Mouse (Mus musculus) liver, embryonic 14.5 days (tissue): Measurements from ENCODE around the gene Prdm16.

Experiments
- CTCF ChIP-seq: IDR thresholded peaks from 2 replicates; pipeline ENCODE4 v1.5.1; 2016; ENCODE audit warnings: antibody characterized with exemption, low read depth, control low read depth
- EP300 ChIP-seq: IDR thresholded peaks from 2 replicates; pipeline ENCODE4 v1.6.1; 2016; ENCODE audit warnings: antibody characterized with exemption, low read depth

DNA sequence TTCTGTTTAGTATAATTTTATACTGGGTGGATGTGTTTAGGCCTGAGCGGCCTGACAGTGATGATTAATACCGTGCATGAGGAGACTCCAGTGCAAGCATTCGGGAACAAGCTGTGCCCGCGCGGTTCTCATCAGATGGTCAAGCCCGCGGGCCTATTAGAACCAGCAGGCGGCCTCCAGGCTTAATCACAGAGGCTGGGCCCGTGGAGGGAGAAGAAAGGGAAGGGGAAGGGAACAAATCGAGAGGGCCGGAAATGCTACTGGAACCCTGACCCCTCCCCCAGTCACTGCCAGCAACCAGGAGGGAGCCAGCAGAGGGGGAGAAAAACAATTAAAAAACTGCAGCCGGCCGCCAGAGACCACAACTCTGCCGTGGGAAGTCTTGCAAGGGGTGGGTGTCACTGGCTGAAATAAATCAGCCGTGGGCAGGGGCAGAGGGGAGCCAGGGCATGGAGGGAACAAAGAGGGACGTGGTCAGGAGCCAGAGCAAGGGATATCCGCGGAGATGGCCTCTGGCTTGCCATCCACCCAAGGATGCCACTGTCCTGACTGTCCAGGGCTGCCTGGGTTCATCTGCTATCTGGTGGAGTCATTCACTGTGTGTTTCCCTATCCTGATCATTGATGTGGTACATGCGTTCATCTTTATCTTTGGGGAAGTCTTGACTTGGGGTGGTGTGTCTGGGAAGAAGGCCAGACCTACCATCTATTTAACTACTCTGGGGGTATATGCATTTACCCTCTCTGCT, 246.2 kb downstream of the Prdm16 start:
- no peak for TF ChIP-seq EP300
- TF ChIP-seq CTCF: no peak
